Mouse (Mus musculus) B cell, adult 2 months (primary cell): ENCODE results near the gene Ceacam2.
A peak's percentile ranks its signal among the peaks of the same experiment; 100 is the strongest.
"Not testable (repeated sequence)": the region's sequence is repeated elsewhere in the genome, so short reads cannot be mapped to it uniquely, and the experiment has no call there.

Source experiments
- DNase-seq, 2 experiments: peaks; one replicate each; pipeline ENCODE4 v3.0.0; 2022

Ceacam2 gene

DNA sequence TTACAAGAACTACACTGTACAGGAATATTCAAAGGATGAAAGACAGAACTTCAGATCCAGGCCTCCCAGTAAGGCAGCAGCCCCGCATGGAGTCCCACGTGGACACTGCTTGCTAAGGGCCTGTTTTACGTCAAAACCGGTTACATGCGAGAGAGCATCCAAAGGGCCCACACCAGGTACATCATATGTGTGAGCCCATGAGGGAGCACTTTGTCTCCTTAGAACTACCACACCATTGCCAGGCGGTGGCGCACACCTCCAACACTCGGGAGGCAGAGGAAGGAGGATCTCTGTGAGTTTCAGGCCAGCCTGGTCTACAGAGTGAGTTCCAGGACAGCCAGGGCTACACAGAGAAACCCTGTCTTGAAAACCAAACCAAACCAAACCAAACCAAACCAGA, 58.9 kb downstream of the Ceacam2 start:
- DNase-seq, result peak; percentile 29 to 33

DNA sequence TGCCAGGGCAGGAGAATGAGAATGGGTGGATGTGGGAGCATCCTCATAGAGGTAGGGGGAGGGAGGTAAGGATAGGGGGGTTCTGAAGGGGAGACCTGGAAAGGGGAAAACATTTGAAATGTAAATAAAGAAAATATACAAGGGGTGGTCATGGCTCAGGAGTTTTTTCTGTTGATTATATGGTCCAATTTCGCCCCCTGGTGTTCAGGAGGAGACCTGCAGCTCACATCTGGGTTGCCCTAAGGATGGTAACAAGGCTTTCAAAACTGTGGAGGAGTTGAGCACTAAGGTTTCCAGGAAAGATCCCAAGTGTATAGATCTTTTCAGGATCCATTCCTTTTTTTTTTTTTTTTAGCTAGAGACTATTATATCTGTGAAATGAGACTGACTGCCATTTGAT, 60.2 kb downstream of the Ceacam2 start:
- DNase-seq, result peak; percentile 77 to 80

DNA sequence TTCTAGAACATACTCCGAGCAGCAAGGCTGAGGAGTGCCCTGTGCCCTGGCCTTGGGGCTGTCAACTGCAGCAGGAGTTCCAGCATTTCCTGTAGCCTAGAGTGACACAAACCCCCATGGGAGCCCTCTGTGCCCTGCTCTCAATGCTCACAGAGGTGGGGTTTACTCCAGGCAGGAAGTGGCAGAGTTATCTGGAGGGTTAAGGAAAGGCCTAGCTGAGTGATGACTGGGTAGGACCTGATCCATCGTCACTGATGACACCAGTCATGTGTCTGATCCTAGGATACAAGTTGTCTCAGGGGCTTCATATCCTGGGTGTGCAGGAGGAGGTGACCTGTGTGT, 61.9 kb downstream of the Ceacam2 start:
- not testable (repeated sequence) for DNase-seq

DNA sequence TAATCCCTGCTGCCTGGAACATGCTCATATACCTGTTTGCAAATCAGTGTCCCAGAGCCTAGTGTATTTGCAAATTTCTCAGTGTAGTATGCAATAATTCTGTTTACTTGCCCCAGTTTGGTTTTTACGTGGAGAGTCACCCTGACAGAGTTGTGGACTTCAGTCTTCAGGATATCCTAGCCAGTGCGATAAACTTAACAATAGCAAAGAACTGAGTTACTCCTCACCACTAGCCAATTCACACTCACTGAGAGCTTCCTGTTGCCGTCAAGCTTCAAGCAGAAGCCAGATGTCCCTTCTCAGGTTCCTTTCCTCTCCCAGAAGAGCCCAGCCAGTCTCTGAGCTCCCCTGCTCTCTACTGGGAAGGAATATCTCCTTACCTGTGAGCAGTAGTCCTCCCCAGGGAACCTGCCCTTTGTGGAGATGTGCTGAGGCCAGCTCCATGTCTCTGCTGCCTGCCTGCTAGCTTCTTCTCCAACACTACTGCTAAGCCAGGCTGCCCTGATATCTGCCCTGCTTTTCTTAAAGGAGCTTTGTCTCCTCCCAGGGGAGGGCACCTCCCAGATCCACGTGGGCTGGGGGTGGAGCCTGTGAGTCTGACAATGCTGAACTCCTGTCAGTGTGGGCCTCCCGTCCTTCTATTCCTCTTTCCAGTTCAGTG, 62.4 kb downstream of the Ceacam2 start, which contains the start of gene Ceacam1:
Gene Ceacam1, minus strand, starts transcription at position 513 of the 661 bp plus-strand sequence.
- DNase-seq, result peak; percentile 82 to 85

DNA sequence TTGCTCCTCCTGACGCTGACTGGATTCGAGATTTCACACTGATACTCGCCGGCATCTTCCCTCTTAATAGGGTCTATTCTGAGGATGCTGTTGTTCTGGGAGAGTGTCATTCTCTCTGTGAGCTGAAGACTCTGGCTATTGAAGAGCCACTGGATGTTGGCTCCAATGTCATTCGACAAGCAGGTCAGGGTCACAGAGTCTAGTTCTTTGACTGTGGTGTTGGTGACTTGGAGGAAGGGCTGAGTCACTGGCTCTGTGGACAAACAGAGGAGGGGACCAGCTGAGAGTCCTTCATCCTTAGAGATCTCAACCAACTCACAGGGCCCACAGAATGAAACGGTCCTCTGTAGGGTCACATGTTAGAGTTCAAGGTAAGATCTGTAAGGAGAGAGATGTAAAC, 67.8 kb downstream of the Ceacam2 start:
- not testable (repeated sequence) for DNase-seq
